Mouse (Mus musculus) CH12.LX (cell line): ENCODE data around the gene Pramef8. TPM values are rescaled to one million over a fixed set of nuclear protein-coding genes. Genes with fewer than 3 reads are reported as not detected.

ENCODE experiments used
- DNase-seq: peaks from one replicate; pipeline ENCODE4 v3.0.0-alpha.2; 2013; ENCODE audit errors: extremely low read depth
- H3K27ac ChIP-seq: 2 replicates; pipeline ENCODE4 v1.5.1; 2012; ENCODE audit warnings: low read depth, mild to moderate bottlenecking, control low read depth, moderate library complexity; ENCODE audit not compliant: insufficient read depth
- H3K27me3 ChIP-seq: replicated peaks from 2 replicates; pipeline ENCODE3; 2012; ENCODE audit warnings: inconsistent platforms
- H3K36me3 ChIP-seq, 2 experiments: replicated peaks in 1 of 2; 2 replicates each; pipeline versions ENCODE3 to v1.6.1; 2012; ENCODE audit warnings: inconsistent platforms in 1 of 2, low read length in 1 of 2, mild to moderate bottlenecking in 1 of 2, mixed read lengths in 1 of 2, moderate library complexity in 1 of 2; ENCODE audit not compliant: control insufficient read depth in 1 of 2, insufficient read depth in 1 of 2
- H3K4me1 ChIP-seq, 2 experiments: 2 replicates each; pipeline ENCODE4 v1.6.1; 2012; ENCODE audit warnings: inconsistent platforms in 1 of 2, moderate library complexity in 1 of 2; ENCODE audit not compliant: insufficient read depth in 2 of 2, control insufficient read depth in 1 of 2
- H3K4me2 ChIP-seq: 2 replicates; pipeline ENCODE4 v1.6.1; 2012; ENCODE audit warnings: low read depth, mild to moderate bottlenecking, control low read depth; ENCODE audit not compliant: poor library complexity, insufficient read depth, severe bottlenecking
- H3K4me3 ChIP-seq, 3 experiments: fragments of 150-350 bp in 1 of 3; sonication (generic) in 1 of 3; replicated peaks in 1 of 3; 2 replicates each; pipeline versions ENCODE3 to v1.5.1; 2011 to 2012; ENCODE audit warnings: low read depth in 2 of 3, low read length in 2 of 3, mild to moderate bottlenecking in 2 of 3, moderate library complexity in 2 of 3, control low read depth in 1 of 3, improper control_type of control experiment in 1 of 3, inconsistent platforms in 1 of 3, mixed read lengths in 1 of 3; ENCODE audit not compliant: poor library complexity in 1 of 3
- H3K79me2 ChIP-seq: replicated peaks from 2 replicates; pipeline ENCODE4 v1.6.1; 2012; ENCODE audit warnings: mild to moderate bottlenecking, moderate library complexity; ENCODE audit not compliant: control insufficient read depth, poor library complexity, insufficient read depth, severe bottlenecking; ENCODE audit errors: extremely low read depth
- H3K9ac ChIP-seq: 2 replicates; pipeline ENCODE4 v1.6.1; 2012; ENCODE audit warnings: low read depth, mild to moderate bottlenecking, control low read depth, moderate library complexity; ENCODE audit not compliant: insufficient read depth
- H3K9me3 ChIP-seq: replicated peaks from 2 replicates; pipeline ENCODE3; 2012; ENCODE audit warnings: low read length, inconsistent platforms, mixed read lengths
- BHLHE40 ChIP-seq: IDR thresholded peaks from 2 replicates; pipeline ENCODE4 v1.6.1; 2011; ENCODE audit warnings: mild to moderate bottlenecking, low read depth, low read length, improper control_type of control experiment
- CHD2 ChIP-seq: IDR thresholded peaks from 2 replicates; pipeline ENCODE4 v1.6.1; 2011; ENCODE audit warnings: low read length, improper control_type of control experiment
- E2F4 ChIP-seq: IDR thresholded peaks from 2 replicates; pipeline ENCODE4 v1.6.1; 2011; ENCODE audit warnings: low read depth, low read length, improper control_type of control experiment; ENCODE audit not compliant: insufficient replicate concordance
- ELF1 ChIP-seq: IDR thresholded peaks from 2 replicates; pipeline ENCODE4 v1.6.1; 2014; ENCODE audit warnings: low read depth, mild to moderate bottlenecking, inconsistent platforms, low read length, improper control_type of control experiment
- EP300 ChIP-seq: IDR thresholded peaks from 2 replicates; pipeline ENCODE4 v1.6.1; 2011; ENCODE audit warnings: low read length, improper control_type of control experiment
- ETS1 ChIP-seq: conservative IDR thresholded peaks from 2 replicates; pipeline ENCODE4 v1.6.1; 2012; ENCODE audit warnings: low read depth, mild to moderate bottlenecking, inconsistent platforms, low read length, improper control_type of control experiment, moderate library complexity
- HCFC1 ChIP-seq: IDR thresholded peaks from 2 replicates; pipeline ENCODE4 v1.6.1; 2012; ENCODE audit warnings: low read depth, mild to moderate bottlenecking, inconsistent platforms, low read length, improper control_type of control experiment
- IRF4 ChIP-seq: IDR thresholded peaks from 2 replicates; pipeline ENCODE4 v1.6.1; 2014; ENCODE audit warnings: low read depth, mild to moderate bottlenecking, inconsistent platforms, low read length, improper control_type of control experiment
- JUN ChIP-seq: IDR thresholded peaks from 2 replicates; pipeline ENCODE4 v1.6.1; 2011; ENCODE audit warnings: low read depth, mild to moderate bottlenecking, low read length, improper control_type of control experiment, moderate library complexity; ENCODE audit not compliant: insufficient read depth
- JUND ChIP-seq: conservative IDR thresholded peaks from 2 replicates; pipeline ENCODE4 v1.6.1; 2011; ENCODE audit warnings: low read depth, low read length, improper control_type of control experiment
- KAT2A ChIP-seq: IDR thresholded peaks from 2 replicates; pipeline ENCODE4 v1.6.1; 2012; ENCODE audit warnings: low read length, improper control_type of control experiment, inconsistent platforms; ENCODE audit not compliant: insufficient replicate concordance
- MAX ChIP-seq: IDR thresholded peaks from 2 replicates; pipeline ENCODE4 v1.6.1; 2011; ENCODE audit warnings: low read length, improper control_type of control experiment
- MAZ ChIP-seq: IDR thresholded peaks from 2 replicates; pipeline ENCODE4 v1.6.1; 2012; ENCODE audit warnings: low read depth, mild to moderate bottlenecking, inconsistent platforms, low read length, improper control_type of control experiment, moderate library complexity
- MEF2A ChIP-seq: IDR thresholded peaks from 2 replicates; pipeline ENCODE4 v1.6.1; 2014; ENCODE audit warnings: low read depth, mild to moderate bottlenecking, inconsistent platforms, low read length, improper control_type of control experiment, borderline replicate concordance
- MXI1 ChIP-seq: IDR thresholded peaks from 2 replicates; pipeline ENCODE4 v1.6.1; 2011; ENCODE audit warnings: mild to moderate bottlenecking, low read depth, low read length, improper control_type of control experiment
- MYC ChIP-seq: IDR thresholded peaks from 2 replicates; pipeline ENCODE4 v1.6.1; 2011; ENCODE audit warnings: low read depth, mild to moderate bottlenecking, improper control_type of control experiment, low read length
- NELFE ChIP-seq: IDR thresholded peaks from 2 replicates; pipeline ENCODE4 v1.6.1; 2011; ENCODE audit warnings: low read depth, low read length, improper control_type of control experiment
- POLR2A ChIP-seq: IDR thresholded peaks from 2 replicates; pipeline ENCODE4 v1.6.1; 2011; ENCODE audit warnings: low read depth, mild to moderate bottlenecking, improper control_type of control experiment, low read length
- POLR2AphosphoS2 ChIP-seq: IDR thresholded peaks from 2 replicates; pipeline ENCODE4 v1.6.1; 2011; ENCODE audit warnings: low read depth, low read length, improper control_type of control experiment
- RCOR1 ChIP-seq: conservative IDR thresholded peaks from 2 replicates; pipeline ENCODE4 v1.6.1; 2012; ENCODE audit warnings: low read depth, mild to moderate bottlenecking, inconsistent platforms, low read length, improper control_type of control experiment
- SIN3A ChIP-seq: IDR thresholded peaks from 2 replicates; pipeline ENCODE4 v1.6.1; 2012; ENCODE audit warnings: low read length, improper control_type of control experiment, inconsistent platforms
- SMC3 ChIP-seq: IDR thresholded peaks from 2 replicates; pipeline ENCODE4 v1.6.1; 2011; ENCODE audit warnings: low read depth, low read length, improper control_type of control experiment
- TBP ChIP-seq: conservative IDR thresholded peaks from 2 replicates; pipeline ENCODE4 v1.6.1; 2011; ENCODE audit warnings: low read depth, low read length, improper control_type of control experiment
- TCF12 ChIP-seq: IDR thresholded peaks from 2 replicates; pipeline ENCODE4 v1.6.1; 2014; ENCODE audit warnings: low read depth, mild to moderate bottlenecking, inconsistent platforms, low read length, improper control_type of control experiment
- USF2 ChIP-seq: conservative IDR thresholded peaks from 2 replicates; pipeline ENCODE4 v1.6.1; 2011; ENCODE audit warnings: low read depth, low read length, improper control_type of control experiment
- ZKSCAN1 ChIP-seq: IDR thresholded peaks from 2 replicates; pipeline ENCODE4 v1.6.1; 2012; ENCODE audit warnings: low read depth, inconsistent platforms, low read length, improper control_type of control experiment, borderline replicate concordance
- ZMIZ1 ChIP-seq: IDR thresholded peaks from 2 replicates; pipeline ENCODE4 v1.6.1; 2012; ENCODE audit warnings: low read depth, mild to moderate bottlenecking, inconsistent platforms, low read length, improper control_type of control experiment
- ZNF384 ChIP-seq: IDR thresholded peaks from 2 replicates; pipeline ENCODE4 v1.6.1; 2012; ENCODE audit warnings: low read depth, low read length, improper control_type of control experiment, inconsistent platforms
- dilution Hi-C: fragments of 300-500 bp; cut with MboI; formaldehyde crosslinking; loops from 2 replicates; pipeline ENCODE4 v1.14.3; 2020; ENCODE audit warnings: low sequenced_read_pairs; ENCODE audit not compliant: extremely low pct_unique_long_range_greater_than_20kb, extremely low pct_ligation_motif_present
- in situ Hi-C: fragments of 300-500 bp; cut with MboI; formaldehyde crosslinking; loops from 3 replicates; pipeline ENCODE4 v1.14.3; 2019; ENCODE audit warnings: low sequenced_read_pairs, low pct_ligation_motif_present, low pct_unique_long_range_greater_than_20kb, mixed read lengths
- polyA plus RNA-seq: library from polyadenylated mRNA; unstranded; fragments of >175 nt; gene quantifications from 2 replicates; pipeline ENCODE4 v1.2.1, GENCODE M21; 2012; ENCODE audit warnings: low read depth; ENCODE audit not compliant: insufficient read length
- total RNA-seq, 2 experiments: library from RNA; depleted of rRNA; stranded (reverse); fragments of 300-350 nt in 1 of 2; fragments of >200 nt in 1 of 2; gene quantifications; 2 replicates each; pipeline ENCODE4 v1.2.3; 2012 to 2014

Gene Pramef8
- total RNA-seq (2012; rRNA removed) (12.8 and 15.5 TPM in 2 replicates), total RNA-seq (2014; rRNA removed) (22.5 and 29.5 TPM in 2 replicates), polyA plus RNA-seq (15.0 and 16.6 TPM in 2 replicates)

DNA sequence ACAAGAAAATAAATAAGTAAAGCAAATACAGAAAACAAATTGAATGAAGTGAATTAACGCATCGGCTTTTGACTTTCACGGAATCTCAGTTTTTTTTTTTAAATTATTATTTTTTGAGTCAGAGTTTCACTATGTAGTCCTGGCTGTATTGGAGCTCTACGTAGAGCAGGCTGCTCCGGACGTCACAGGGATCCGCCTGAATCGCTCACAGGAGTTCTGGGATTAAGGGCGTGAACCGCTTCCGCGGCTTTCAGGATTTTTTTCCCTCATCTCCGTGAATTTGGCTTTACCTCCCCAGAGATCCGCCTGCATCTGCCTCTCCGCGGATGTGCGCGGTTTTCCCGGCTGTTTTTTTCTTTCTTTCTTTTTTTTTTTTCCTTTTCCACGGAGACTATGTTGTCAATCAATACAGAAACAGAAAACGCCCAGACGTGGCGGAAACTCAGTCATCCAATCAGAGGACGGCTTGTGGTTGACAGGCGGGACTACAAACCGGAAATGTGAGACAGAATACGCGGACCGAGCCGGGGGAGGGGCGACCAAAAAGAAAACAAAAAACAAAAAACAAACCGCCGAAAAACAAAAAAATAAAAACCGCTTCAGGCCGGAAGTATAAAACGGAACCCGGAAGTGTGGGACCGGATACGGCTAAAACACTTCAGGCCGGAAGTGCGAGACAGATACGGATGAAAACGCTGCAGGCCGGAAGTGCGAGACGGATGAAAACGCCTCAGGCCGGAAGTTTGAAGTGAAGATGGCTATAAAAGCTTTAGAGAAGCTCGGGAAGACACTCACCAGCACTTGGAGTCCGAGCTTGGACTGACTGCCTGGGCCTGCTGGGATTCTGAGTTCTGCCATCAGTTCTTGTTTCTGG lies at the start of gene Pramef8:
Gene Pramef8, plus strand, starts transcription at position 208 of the 874 bp plus-strand sequence.
- H3K27ac ChIP-seq: peak within 1 kb of the TSS; percentile 36
- peak; percentile 43; the same call in 1 of the 2 replicates for TF ChIP-seq MAX
- TF ChIP-seq CHD2: peak; percentile 84
- peak; percentile 77 for TF ChIP-seq ZMIZ1
- peak; percentile 57; the same call in 1 of the 2 replicates for TF ChIP-seq E2F4
- TF ChIP-seq TBP: peak; percentile 94
- TF ChIP-seq KAT2A: peak; percentile 85
- peak; percentile 91 for TF ChIP-seq SIN3A
- peak; percentile 100 for TF ChIP-seq ELF1
- no peak for TF ChIP-seq USF2
- TF ChIP-seq POLR2A: peak; percentile 82
- 0 out of 2 replicates have a peak, but pooled peaks have one; percentile 33 for TF ChIP-seq BHLHE40
- TF ChIP-seq MXI1: peak; percentile 45; the same call in 1 of the 2 replicates
- peak; percentile 68 for TF ChIP-seq TCF12
- peak; percentile 93 for TF ChIP-seq ZNF384
- TF ChIP-seq POLR2AphosphoS2: peak; percentile 38; the same call in 1 of the 2 replicates
- peak; percentile 41; the same call in 1 of the 2 replicates for TF ChIP-seq IRF4
- no peak; the same call in 1 of the 2 replicates for TF ChIP-seq MYC
- TF ChIP-seq HCFC1: peak; percentile 92
- TF ChIP-seq EP300: no peak
- TF ChIP-seq ETS1: peak; percentile 23; the same call in 1 of the 2 replicates
- peak; percentile 51; the same call in 1 of the 2 replicates for TF ChIP-seq MAZ
- no peak for TF ChIP-seq ZKSCAN1
- TF ChIP-seq SMC3: no peak
- peak; percentile 31; the same call in 1 of the 2 replicates for TF ChIP-seq MEF2A
- no peak for TF ChIP-seq RCOR1
- TF ChIP-seq JUND: peak; percentile 51; the same call in 1 of the 2 replicates
- peak; percentile 76 for TF ChIP-seq NELFE
- TF ChIP-seq JUN: no peak
- peaks cover 5% of the 10 kb centered on the region for H3K27me3 ChIP-seq
- dilution Hi-C loops (no loop called here), in situ Hi-C loops (no loop called here)
- H3K4me3 ChIP-seq: peak within 1 kb of the TSS; percentile 71 to 75 (median 74)
- H3K9me3 ChIP-seq: no peaks in the 10 kb centered on the region
- peak; percentile 94 for DNase-seq
- peaks cover 20 to 32% of the 10 kb centered on the region in 2 experiments for H3K36me3 ChIP-seq
- peaks cover 0 to 10% of the 10 kb centered on the region in 2 experiments; a peak in 1 of 4 replicates for H3K4me1 ChIP-seq
- peak within 1 kb of the TSS; percentile 98 for H3K4me2 ChIP-seq
- H3K9ac ChIP-seq: peak within 1 kb of the TSS; percentile 91
- H3K79me2 ChIP-seq: peaks cover 14% of the 10 kb centered on the region
